Mouse (Mus musculus): Measurements from ENCODE around the gene Hist1h4a.
"Not testable (repeated sequence)": the region's sequence is repeated elsewhere in the genome, so short reads cannot be mapped to it uniquely, and the experiment has no call there.

Gene Hist1h4a

DNA sequence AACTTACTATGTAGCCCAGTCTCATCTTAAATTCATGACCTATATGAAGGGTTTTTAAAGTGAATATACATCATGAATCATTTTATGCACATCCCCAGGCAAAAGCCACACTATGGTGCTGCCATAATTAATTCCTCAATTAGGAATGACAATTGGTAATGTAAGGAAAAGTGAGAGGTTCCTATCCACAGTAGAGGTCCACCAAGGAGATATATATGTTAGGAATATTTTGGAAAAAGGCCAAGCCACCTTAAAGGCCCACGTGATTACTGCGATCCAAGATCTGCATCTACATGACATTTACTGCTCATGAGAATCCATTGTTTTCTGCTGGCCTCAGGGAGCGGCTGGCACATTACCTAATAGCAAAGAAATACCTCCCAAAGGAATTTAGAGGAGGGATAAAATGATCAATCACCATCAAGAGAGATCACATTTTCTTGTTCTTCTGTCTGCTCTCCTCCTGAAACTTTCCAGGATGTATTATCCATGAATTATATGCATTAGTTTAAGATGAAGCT, 1.7 kb downstream of the Hist1h4a start:
- no peak for DNase-seq (ENCODE audit: low read depth, low spot score)

DNA sequence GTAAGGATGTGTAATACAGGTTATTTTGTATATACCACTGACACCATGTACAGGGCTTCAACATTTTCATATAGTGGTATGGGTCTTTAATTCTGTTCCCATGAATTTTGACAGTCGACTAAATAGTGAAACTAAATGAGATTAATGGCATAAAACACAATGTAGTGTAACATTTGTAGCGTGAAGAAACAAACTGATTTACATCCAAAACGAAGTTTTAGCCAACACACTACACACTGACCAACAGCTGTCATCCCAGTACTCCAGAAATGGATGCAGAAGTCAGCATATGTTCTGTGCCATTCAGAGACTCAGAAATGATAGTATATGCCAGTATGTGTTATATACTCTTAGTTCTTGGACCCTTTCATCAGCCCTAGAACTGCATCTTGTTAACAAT, 3.1 kb downstream of the Hist1h4a start:
- DNase-seq (ENCODE audit: low read depth, low spot score), result no peak

DNA sequence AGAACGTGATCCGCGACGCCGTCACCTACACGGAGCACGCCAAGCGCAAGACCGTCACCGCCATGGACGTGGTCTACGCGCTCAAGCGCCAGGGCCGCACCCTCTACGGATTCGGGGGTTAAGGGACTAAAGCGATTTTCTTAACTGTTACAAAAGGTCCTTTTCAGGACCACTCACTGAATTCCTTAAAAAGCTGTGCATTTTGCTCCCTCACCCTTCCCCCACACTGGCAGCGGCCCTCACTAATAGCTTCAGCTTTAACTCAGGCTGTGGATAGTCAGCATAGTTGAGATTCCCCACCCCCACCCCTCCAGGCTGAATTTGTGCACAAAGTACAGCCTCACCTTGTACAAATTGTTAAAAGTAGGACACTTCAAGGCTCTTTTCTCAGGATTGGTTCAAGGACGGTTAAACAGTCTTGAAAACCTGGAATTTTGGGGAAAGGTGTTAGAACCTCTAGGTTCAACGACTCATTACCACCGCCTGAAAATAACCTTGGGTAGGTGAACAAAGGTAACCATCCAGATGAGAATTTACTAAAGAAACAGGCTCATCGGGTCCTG, 3.7 kb downstream of the Hist1h4a start:
- no peak for DNase-seq (ENCODE audit: low read depth, low spot score)

DNA sequence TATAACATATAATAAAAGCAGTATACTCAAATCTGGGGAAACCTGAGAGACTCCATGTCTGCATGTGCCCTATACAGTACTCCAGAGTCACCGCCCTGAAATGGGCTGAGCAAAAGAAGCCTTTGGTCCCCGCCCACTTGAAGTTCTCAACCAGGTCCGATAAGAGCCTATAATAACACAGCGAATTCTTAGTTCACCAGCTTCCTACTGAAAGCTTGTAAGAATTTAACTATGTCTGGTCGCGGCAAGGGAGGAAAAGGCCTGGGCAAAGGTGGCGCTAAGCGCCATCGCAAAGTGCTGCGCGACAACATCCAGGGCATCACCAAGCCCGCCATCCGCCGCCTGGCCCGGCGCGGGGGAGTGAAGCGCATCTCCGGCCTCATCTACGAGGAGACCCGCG, 4.2 kb downstream of the Hist1h4a start, which contains the start of gene Hist1h4b:
Gene Hist1h4b, plus strand, starts transcription at position 224 of the 400 bp plus-strand sequence.
- no peak for DNase-seq (ENCODE audit: low read depth, low spot score)

DNA sequence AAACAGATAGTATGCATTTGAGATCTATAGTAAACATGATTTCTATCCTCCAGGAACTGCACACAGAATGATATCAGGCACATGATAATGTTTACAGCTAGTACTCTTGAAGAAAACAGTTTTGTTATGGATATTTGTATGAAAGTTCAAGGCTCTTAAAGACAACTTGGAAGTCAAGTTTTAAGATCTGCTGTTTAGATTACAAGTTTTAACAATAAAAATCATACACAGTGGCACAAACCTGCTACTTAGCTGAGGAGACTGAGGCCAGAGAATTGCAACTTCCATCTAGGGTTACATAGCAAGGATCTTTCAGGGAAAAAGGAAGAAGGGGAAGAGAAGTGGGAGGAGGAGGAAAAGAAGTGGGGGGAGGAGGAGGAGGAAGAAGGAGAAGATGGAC, 6.0 kb downstream of the Hist1h4a start:
- DNase-seq (ENCODE audit: low read depth, low spot score), result no peak

DNA sequence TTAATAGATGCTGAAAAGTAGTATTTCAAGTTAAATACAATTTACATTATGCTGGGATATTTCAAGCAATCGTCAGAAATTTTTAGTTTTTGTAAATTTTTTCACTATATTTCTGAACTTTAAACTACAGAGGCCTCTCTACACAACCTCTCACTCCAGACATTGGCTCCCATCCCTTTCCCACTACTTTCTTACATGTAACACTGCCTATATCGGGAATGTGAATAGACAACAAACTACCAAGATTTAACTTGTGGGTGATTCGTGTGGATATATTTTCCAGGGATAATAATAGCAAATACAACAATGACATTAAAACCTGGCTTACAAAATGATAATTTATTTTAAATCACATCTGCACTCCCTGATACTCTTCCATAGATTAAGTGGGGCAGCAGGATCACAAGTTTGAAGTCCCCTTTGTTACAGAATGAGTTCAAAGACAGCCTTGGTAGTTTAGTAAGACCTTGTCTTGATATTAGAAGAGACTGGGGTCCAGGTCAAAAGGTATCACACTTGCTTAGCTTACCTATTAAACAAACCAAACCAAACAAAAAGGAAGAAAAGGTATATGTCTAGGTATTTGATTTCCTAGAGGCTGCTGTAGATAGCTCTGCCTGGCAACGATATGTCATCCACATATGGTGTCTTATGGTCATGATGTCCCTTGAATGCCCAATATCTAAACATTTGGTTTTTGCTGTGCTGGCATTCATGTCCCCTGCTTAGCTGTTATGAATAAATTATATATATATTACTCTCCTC, 7.5 kb downstream of the Hist1h4a start:
- DNase-seq (ENCODE audit: low read depth, low spot score), result no peak

DNA sequence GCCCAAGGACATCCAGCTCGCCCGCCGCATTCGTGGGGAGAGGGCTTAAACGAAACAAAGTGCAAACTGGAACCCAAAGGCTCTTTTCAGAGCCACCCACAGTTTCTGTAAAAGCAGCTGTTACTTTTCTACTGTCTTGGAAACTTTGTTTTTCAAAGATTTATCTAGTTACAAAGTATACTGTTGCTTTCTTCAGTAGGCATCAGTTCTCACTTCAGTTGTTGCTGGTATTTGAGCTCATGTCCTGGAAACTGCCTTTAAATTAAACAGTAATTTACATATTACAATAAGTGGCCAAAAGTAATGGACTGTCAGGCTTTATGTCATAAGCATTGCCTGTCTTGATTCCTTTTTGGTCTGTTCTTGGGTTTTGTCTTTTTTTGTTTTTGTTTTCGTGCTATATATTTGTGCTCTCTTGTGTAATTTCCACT, 8.3 kb downstream of the Hist1h4a start:
- no peak for DNase-seq (ENCODE audit: low read depth, low spot score)

DNA sequence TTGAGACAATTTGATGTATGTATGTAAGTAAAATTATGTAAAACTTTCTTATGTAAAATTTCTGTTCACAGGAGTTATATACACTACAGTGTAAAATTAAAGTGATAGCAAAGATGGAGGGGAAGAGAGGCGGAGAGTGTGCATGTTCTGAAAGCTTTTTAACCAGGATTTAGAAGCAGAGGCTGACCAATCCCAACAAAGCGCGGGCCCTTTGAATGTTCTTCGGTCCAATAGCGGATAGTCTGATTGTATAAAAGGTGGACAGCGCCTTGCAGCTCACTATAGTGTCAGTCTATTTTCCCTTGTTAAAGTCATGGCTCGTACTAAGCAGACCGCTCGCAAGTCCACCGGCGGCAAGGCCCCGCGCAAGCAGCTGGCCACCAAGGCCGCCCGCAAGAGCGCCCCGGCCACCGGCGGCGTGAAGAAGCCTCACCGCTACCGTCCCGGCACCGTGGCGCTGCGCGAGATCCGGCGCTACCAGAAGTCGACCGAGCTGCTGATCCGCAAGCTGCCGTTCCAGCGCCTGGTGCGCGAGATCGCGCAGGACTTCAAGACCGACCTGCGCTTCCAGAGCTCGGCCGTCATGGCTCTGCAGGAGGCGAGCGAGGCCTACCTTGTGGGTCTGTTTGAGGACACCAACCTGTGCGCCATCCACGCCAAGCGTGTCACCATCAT, 8.8 kb downstream of the Hist1h4a start, which contains the start of gene Hist1h3b:
Gene Hist1h3b, plus strand, starts transcription at position 201 of the 675 bp plus-strand sequence.
- not testable (repeated sequence) for DNase-seq (ENCODE audit: low read depth, low spot score)

DNA sequence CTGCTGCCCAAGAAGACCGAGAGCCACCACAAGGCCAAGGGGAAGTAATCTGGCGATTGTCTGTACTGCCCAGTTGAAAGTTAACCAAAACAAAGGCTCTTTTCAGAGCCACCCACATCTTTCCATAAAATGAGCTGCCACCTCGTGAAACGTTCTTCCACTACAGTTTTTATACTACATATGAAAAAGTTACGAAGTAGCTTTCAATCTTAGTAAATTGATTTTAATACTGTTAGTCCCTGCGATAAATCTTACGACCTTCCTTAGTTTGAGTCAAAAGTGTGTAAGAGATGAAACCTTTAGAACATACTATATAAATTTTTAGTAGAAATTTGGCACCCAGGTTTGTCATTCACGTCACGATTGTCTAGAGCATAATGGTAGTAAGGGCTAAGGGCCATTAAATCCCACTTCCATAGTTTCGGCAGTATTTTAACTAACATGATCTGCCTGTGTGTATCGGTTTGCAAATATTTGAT, 9.5 kb downstream of the Hist1h4a start:
- DNase-seq (ENCODE audit: low read depth, low spot score), result no peak

DNA sequence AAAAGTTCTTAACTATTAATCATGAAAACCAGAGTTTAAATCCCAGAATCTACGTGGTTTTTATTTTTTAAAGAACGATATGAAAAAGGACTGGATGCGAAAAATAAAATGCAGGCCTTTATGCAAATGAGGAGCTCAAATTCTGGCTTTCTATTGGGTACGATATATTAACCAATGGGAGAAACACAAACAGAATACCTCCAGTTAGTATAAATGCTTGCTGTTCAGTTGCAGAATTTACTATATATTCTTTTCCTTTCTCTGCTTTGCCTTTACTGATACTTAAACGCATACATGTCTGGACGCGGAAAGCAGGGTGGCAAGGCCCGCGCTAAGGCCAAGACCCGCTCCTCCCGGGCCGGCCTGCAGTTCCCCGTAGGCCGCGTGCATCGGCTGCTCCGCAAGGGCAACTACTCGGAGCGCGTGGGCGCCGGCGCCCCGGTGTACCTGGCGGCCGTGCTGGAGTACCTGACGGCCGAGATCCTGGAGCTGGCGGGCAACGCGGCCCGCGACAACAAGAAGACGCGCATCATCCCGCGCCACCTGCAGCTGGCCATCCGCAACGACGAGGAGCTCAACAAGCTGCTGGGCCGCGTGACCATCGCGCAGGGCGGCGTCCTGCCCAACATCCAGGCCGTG, 10.1 kb downstream of the Hist1h4a start, which contains the start of gene Hist1h2ab:
Gene Hist1h2ab, plus strand, starts transcription at position 288 of the 639 bp plus-strand sequence.
- not testable (repeated sequence) for DNase-seq (ENCODE audit: low read depth, low spot score)

DNA sequence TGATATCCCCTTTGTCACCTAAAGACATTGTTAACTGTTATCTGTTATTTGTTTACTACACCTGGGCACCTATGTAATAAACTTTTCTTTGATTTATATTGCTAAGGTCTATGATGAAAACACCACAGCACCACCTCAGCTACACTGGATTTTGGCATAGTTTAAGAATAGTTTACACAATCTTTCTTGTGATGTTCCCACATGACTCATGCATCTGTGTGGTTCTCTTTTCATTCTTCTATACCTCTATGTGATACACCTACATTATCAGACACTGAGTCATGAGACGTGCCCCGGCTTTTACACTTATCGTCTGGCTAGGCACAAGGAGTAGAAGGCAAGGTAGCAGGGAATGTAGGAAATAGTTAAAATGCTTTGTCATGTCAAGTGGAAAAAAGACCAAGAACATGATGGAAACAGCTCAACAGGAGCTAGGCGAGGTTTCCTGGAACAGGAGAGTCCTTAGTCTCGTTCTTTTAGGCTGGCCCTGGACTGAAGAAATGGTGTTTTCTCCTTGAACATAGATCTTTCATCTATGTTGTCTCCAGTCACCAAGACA, 11.4 kb downstream of the Hist1h4a start:
- DNase-seq (ENCODE audit: low read depth, low spot score), result no peak

DNA sequence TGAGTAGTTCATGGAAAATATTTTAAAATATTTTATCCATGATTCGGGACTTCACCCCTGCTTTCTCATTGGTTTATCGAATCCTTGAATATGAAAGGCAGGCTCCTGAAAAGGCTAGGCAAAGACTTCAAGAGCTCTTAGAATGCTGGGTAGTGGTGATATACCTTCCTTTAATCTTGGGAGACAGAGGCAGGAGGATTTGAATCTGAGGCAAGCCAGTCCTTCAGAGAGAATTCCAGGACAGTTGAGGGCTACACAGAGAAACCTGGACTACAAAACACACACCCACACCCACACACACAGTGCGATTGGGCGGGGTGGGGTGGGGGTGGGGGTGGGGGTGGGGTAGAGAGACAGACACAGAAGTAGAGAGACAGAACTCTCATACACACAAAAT, 13.1 kb downstream of the Hist1h4a start:
- no peak for DNase-seq (ENCODE audit: low read depth, low spot score)

DNA sequence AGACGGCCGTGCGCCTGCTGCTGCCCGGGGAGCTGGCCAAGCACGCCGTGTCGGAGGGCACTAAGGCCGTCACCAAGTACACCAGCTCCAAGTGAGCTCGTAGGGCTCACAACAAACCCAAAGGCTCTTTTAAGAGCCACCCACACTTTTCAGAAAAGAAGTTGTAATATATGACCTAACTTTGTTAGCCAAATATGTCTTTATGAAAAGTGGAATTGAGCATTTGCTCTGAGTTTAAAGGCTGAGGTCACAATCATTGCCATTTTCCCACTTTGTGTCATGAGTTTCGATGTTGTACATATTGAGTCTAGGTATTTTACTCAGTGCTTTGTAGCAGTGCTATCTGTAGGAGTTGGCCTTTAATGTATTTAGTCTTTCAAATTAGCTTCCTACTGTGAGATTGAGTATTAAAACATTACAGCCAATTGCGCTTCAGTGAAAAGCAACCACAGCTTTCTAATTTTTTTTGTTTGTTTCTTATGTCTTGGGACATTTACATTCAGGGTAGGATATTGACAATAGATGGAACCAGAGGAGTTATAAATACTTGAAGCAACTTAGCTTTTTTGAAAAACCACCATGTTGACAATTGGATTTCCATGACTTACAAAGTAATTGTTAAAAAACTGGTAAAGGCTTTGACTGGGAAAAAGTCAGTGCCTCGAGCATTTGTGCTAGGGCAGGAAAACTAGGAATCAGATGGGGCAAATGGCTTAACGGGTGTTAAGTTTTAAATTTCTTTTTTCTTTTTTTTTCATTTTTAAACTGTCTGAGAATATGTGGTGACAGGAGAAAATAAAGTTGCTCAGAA, 13.7 kb downstream of the Hist1h4a start:
- no peak for DNase-seq (ENCODE audit: low read depth, low spot score)

DNA sequence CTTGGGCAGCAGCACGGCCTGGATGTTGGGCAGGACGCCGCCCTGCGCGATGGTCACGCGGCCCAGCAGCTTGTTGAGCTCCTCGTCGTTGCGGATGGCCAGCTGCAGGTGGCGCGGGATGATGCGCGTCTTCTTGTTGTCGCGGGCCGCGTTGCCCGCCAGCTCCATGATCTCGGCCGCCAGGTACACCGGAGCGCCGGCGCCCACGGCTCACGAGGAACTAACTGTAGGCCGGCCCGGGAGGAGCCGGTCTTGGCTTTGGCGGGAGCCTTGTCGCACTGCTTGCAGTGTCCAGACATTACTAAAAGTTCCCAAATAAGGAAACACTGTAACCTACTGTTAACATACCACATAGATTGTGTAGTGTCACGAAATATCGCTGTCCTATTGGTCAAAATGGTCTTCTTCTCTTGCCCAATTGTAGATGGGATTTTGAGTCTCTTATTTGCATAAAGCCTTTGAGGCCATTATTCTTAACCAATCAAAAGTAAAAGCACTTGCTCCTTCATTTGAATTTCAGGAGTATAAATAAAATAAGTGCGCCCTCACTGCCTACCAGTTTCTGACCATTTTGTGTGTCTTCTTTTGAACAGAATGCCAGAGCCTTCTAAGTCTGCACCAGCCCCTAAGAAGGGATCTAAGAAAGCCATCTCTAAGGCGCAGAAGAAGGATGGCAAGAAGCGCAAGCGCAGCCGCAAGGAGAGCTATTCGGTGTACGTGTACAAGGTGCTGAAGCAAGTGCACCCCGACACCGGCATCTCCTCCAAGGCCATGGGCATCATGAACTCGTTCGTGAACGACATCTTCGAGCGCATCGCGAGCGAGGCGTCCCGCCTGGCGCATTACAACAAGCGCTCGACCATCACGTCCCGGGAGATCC, 14.6 kb downstream of the Hist1h4a start, which contains the start of gene Hist1h2bb:
Gene Hist1h2bb, plus strand, starts transcription at position 534 of the 880 bp plus-strand sequence.
- not testable (repeated sequence) for DNase-seq (ENCODE audit: low read depth, low spot score)

DNA sequence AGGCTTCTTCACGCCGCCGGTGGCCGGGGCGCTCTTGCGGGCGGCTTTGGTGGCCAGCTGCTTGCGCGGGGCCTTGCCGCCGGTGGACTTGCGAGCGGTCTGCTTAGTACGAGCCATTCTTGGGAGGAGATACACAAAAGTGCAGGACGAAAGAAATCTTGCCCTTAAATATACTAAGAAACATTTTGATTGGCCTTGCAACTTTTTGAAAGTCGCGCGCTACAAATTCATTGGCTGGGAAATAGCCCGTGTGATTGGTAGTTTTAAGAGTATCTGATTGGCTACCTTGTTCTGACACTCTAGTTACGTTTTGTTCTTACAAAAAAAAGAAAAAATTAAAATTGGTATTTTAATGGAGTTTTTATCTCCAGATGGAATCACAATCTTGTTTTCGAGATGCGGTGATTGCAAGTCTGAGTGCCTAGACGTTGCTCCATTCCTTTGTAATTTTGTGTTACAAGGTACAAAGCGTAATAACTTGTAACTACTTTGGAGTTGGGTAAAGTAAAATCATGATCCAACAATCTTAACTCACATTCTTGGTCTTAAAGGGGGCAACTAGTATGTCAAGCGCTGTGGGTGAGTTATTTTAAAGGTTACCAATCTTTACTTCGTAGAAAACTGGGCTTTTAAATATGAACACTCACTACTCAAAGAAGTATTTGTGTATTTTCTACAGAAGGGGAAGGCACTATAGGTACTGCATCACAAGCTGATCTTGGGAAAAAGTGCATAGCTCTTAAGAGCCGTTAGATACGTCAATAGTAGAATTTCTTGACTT, 15.5 kb downstream of the Hist1h4a start, which contains the start of gene Hist1h3c:
Gene Hist1h3c, minus strand, starts transcription at position 222 of the 781 bp plus-strand sequence.
- DNase-seq (ENCODE audit: low read depth, low spot score), result no peak

DNA sequence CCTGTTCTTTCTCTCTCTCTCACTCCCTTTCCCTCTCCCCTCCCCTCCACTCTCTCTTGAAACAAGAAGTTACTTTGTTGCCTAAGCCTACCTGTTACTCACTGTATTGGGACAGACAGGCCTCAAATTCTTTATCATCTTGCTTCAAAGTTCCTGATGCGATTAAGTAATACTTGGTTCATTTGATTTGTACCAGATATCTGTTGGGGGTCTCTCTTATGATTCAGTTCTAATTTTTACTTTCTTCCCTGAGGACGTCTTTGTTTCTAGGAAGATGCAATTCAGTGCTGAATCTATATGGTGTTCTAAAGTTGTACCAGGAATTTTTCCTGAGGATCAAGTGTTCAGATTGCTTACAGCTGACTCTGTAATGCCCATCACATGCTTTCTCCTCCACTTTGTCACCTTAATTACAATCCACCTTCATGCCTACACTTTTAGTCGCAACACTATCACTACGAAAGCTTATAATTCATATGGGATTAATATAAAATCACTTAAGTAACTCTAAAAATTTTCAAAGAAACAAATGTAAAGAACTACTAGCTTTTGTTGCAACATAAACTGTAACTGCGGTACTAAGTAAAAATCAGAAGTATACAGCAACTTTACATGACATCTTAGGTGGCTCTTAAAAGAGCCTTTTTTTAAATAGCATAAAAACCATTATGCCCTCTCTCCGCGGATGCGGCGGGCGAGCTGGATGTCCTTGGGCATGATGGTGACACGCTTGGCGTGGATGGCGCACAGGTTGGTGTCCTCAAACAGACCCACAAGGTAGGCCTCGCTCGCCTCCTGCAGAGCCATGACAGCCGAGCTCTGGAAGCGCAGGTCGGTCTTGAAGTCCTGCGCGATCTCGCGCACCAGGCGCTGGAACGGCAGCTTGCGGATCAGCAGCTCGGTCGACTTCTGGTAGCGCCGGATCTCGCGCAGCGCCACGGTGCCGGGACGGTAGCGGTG, 16.3 kb downstream of the Hist1h4a start:
- DNase-seq (ENCODE audit: low read depth, low spot score), result no peak

DNA sequence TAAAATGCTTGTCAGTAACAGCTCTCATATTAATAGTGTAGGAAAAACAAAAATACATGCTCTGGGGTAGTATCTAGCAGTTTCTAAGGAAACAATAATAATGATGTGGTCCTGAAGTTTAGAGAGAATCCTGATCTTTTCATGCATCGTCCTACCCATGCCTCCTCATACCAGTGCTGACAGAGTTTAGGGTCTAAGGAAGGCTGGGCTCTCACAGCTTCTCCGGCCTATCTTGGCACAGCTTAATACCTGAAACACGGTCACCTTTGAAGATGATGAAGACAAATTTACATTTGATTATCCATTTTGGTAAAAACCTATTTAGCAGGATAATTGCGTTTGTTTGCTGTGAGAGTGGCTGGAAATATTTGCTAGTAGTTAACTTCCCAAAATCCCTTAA, 17.1 kb downstream of the Hist1h4a start:
- DNase-seq (ENCODE audit: low read depth, low spot score), result no peak
